Mouse (Mus musculus) embryonic facial prominence, embryonic 12.5 days (tissue): ENCODE measurements at regions not wholly inside any gene's neighbourhood (a gene's known extent, or its start where the extent isn't known, plus 50 kb on each side); places are given as distances from the start of the nearest gene placed in this dataset.

ENCODE experiments used
- ATAC-seq: fragments of 200-750 bp; cut with Nextera tagmentation; 2 replicates; pipeline ENCODE4 v1.8.0; 2017; ENCODE audit not compliant: insufficient number of reproducible peaks, insufficient read depth, low FRiP score, low TSS enrichment
- H3K27ac ChIP-seq: fragments of 300-500 bp; sonication (generic); 2 replicates; pipeline ENCODE4 v1.5.1; 2016; ENCODE audit warnings: mild to moderate bottlenecking
- H3K27me3 ChIP-seq: fragments of 300-500 bp; sonication (generic); 2 replicates; pipeline ENCODE4 v1.6.1; 2016; ENCODE audit warnings: mild to moderate bottlenecking, moderate library complexity
- H3K36me3 ChIP-seq: fragments of 300-500 bp; sonication (generic); 2 replicates; pipeline ENCODE4 v1.6.1; 2016; ENCODE audit warnings: mild to moderate bottlenecking
- H3K4me1 ChIP-seq: fragments of 300-500 bp; sonication (generic); 2 replicates; pipeline ENCODE4 v1.6.1; 2016
- H3K4me2 ChIP-seq: fragments of 300-500 bp; sonication (generic); replicated peaks from 2 replicates; pipeline ENCODE4 v1.6.1; 2016; ENCODE audit warnings: mild to moderate bottlenecking, moderate library complexity
- H3K4me3 ChIP-seq: fragments of 300-500 bp; sonication (generic); 2 replicates; pipeline ENCODE4 v1.5.1; 2016; ENCODE audit warnings: mild to moderate bottlenecking
- H3K9ac ChIP-seq: fragments of 300-500 bp; sonication (generic); 2 replicates; pipeline ENCODE4 v1.6.1; 2016; ENCODE audit warnings: mild to moderate bottlenecking, moderate library complexity
- H3K9me3 ChIP-seq: fragments of 300-500 bp; sonication (generic); 2 replicates; pipeline ENCODE4 v1.6.1; 2016; ENCODE audit warnings: mild to moderate bottlenecking, moderate library complexity
- WGBS: fragments of 180-500 bp; shearing (Covaris S2); methylation state at CpG from one replicate; pipeline ENCODE4 v1.1.7; 2016; 5-methylcytosine and 5-hydroxymethylcytosine counted together

DNA sequence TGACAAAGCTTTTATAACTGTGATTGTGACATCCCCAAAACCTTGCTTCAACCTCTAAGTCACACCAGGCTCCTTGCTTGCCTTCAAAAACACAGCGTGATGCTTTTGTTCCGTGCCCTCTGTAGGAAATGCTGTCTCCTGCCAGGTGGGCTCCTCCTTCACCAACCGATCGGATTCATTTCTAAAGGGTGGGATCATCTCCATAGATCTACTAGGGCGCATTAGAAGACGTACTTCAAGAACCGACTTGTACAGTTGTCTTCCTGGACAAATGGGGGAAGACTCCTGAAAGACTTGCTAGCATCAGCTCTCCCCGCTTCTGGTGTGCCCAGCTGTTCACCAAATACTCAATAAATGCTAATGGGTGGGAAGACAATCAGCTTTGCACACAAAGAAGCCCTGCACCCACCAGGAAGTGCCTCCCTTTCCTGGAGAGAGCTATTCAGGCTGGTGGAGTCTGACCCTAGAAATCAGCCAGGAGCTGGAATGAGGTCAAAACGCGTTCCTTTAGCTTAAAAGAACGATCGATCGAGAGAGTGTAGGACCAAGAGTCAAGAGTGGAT is 53.0 kb downstream of the Hoxa1 start:
- no peak for ATAC-seq
- Histone ChIP-seq H3K4me3 (no peak overlapping the region), H3K36me3 (no peaks in the 10 kb centered on the region), H3K27me3 (no peaks in the 10 kb centered on the region), H3K27ac (no peak overlapping the region), H3K9me3 (no peaks in the 10 kb centered on the region), H3K4me2 (no peak overlapping the region), H3K4me1 (peaks cover 3% of the 10 kb centered on the region; the same call in 1 of the 2 replicates), H3K9ac (no peak overlapping the region)
- WGBS = 44% methylated on average over 13 of the region's 13 CpGs

DNA sequence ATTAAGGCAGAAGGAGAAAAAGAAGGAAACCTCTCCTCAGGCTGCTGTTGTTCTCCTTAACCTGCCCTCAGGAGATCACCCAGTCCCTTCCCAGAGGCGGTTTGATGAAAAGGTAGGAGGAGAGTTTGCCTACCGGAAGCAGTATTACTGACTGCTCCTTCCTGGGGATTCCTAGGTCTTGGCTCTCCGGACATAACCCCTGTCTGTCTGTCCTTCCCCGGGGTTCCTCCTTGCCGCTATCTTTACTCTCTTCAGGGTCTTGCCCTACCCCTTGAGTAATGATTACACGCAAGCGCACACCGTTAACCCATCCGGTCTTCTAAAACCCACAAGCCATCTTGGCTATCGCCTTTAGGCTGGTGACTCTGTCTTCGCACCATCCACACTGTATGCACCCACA is 54.0 kb downstream of the Hoxa1 start:
- H3K4me3 ChIP-seq = no peak overlapping the region
- no peaks in the 10 kb centered on the region for H3K27me3 ChIP-seq
- ATAC-seq = no peak
- no peak overlapping the region for H3K4me2 ChIP-seq
- H3K27ac ChIP-seq = no peak overlapping the region
- no peak overlapping the region for H3K9ac ChIP-seq
- H3K4me1 ChIP-seq = peaks cover 3% of the 10 kb centered on the region; the same call in 1 of the 2 replicates
- no peaks in the 10 kb centered on the region for H3K9me3 ChIP-seq
- no peaks in the 10 kb centered on the region for H3K36me3 ChIP-seq
- WGBS = 89% methylated on average over 11 of the region's 11 CpGs

DNA sequence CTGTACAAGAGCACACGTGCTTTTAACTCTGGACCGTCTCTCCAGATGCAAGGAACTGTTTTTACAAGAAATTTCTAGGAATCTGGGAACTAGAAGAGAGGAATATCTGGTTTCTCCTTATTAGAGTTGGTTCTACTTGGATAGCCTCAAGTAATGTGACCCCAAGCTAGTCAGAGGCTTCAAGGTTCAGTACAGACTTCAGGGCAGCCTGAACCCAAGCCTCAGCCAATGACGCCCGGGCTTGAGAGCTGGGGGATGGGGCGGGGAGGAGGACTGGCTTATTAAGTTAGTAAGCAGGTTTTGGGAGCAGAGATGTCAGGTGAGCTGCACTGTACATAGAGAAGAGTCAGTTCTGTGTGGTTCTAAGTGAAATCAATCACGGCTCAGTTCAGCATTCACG is 54.5 kb downstream of the Hoxa1 start:
- Histone ChIP-seq H3K9me3 (no peaks in the 10 kb centered on the region), H3K4me3 (no peak overlapping the region), H3K4me1 (peaks cover 3% of the 10 kb centered on the region; the same call in 1 of the 2 replicates), H3K9ac (no peak overlapping the region), H3K27ac (no peak overlapping the region), H3K27me3 (no peaks in the 10 kb centered on the region), H3K4me2 (no peak overlapping the region), H3K36me3 (no peaks in the 10 kb centered on the region)
- WGBS = 75% methylated on average over 7 of the region's 7 CpGs
- ATAC-seq = no peak

DNA sequence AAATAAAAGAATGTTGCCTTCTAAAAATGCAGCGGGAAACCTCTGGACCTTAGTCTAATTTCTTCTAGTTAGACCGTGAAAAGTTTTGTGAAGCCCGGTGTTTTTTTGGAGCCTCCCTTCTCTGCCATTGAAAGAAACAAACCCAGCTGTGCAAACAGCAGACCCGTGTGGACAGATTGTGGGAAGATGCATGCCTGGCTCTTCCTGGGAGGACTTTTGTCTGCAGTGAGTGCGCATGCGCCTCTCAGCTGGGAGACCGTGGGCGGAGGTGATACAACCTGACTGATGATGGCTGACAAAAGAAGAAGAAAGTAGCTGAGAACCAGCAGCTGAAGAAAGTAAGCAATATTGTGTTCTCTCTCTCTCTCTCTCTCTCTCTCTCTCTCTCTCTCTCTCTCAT is 55.4 kb downstream of the Hoxa1 start:
- H3K27me3 ChIP-seq = no peaks in the 10 kb centered on the region
- H3K4me2 ChIP-seq = no peak overlapping the region
- H3K9ac ChIP-seq = no peak overlapping the region
- no peak overlapping the region; the same call in 1 of the 2 replicates for H3K27ac ChIP-seq
- WGBS = 50% methylated on average over 8 of the region's 8 CpGs
- no peaks in the 10 kb centered on the region for H3K9me3 ChIP-seq
- H3K4me3 ChIP-seq = no peak overlapping the region
- H3K4me1 ChIP-seq = peaks cover 3% of the 10 kb centered on the region; the same call in 1 of the 2 replicates
- ATAC-seq = no peak
- no peaks in the 10 kb centered on the region for H3K36me3 ChIP-seq

DNA sequence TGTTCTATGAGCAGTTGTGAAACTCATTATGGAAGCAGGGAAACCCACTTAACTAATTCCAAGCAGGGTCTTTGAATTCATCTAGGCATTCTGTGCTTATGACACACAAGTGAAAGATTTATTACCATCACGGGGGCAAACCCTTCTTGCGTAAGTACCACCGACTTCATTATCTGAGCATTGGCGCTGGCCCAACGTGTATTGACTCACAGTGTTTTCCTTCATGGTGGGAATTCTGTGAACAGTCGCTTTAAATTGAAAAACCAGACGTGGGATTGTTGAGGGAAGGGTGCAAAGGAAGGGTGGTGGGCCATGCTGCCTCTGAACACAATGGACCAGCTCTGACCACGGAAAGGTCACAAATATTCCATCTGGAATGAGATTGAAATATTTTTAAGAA is 55.9 kb downstream of the Hoxa1 start:
- 70% methylated on average over 8 of the region's 8 CpGs for WGBS
- ATAC-seq = no peak
- H3K36me3 ChIP-seq = no peaks in the 10 kb centered on the region
- H3K27ac ChIP-seq = no peak overlapping the region
- no peaks in the 10 kb centered on the region for H3K9me3 ChIP-seq
- H3K4me1 ChIP-seq = peaks cover 3% of the 10 kb centered on the region; the same call in 1 of the 2 replicates
- no peak overlapping the region for H3K4me2 ChIP-seq
- H3K4me3 ChIP-seq = no peak overlapping the region
- no peaks in the 10 kb centered on the region for H3K27me3 ChIP-seq
- H3K9ac ChIP-seq = no peak overlapping the region

DNA sequence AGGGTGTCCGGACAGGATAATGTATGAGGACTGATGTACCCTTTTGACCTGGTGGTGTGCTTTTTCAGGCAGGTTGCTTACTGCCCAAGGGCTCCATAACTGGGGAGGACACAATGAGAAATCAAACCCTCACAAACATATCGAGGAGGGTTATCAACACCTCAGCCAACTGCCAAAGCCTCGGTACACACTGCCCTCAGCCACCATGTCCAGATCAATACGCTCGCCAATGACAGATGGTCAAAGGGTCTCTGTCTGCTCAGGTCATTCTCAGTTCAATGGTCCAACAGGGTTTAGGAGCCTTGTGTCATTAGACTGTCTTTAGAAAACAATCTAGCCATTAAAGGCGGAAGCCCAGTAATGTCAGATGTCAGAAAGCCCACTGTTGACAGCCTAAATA is 56.9 kb downstream of the Hoxa1 start:
- H3K9ac ChIP-seq = no peak overlapping the region
- peaks cover 3% of the 10 kb centered on the region; the same call in 1 of the 2 replicates for H3K4me1 ChIP-seq
- no peak overlapping the region for H3K27ac ChIP-seq
- H3K4me3 ChIP-seq = no peak overlapping the region
- ATAC-seq = no peak
- H3K4me2 ChIP-seq = no peak overlapping the region
- H3K9me3 ChIP-seq = no peaks in the 10 kb centered on the region
- no peaks in the 10 kb centered on the region for H3K27me3 ChIP-seq
- H3K36me3 ChIP-seq = no peaks in the 10 kb centered on the region
- WGBS = 78% methylated on average over 6 of the region's 6 CpGs

DNA sequence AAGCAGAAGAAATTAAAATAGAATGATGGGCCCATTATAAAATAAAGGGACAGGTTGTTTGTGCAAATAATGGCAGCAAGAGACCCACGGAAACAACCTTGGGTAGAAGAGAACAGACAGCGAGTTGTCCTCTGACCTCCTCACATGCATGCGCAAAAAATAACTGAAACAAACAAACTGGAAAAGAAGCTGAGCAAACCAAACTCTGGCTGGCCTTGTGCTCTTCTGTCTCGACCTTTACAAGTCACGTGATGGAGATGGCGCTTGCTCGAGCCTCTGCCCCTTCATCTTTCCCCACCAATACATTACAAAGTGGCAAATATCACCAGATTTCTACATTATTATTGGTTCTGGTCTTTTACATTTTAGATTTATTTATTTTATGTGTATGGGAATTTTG is 59.3 kb downstream of the Hoxa1 start:
- H3K4me3 ChIP-seq = no peak overlapping the region
- ATAC-seq = no peak
- H3K4me1 ChIP-seq = peaks cover 6% of the 10 kb centered on the region; the same call in 1 of the 2 replicates
- H3K4me2 ChIP-seq = no peak overlapping the region
- no peaks in the 10 kb centered on the region for H3K27me3 ChIP-seq
- 81% methylated on average over 7 of the region's 7 CpGs for WGBS
- H3K36me3 ChIP-seq = no peaks in the 10 kb centered on the region
- H3K27ac ChIP-seq = no peak overlapping the region
- H3K9ac ChIP-seq = no peak overlapping the region
- no peaks in the 10 kb centered on the region for H3K9me3 ChIP-seq

DNA sequence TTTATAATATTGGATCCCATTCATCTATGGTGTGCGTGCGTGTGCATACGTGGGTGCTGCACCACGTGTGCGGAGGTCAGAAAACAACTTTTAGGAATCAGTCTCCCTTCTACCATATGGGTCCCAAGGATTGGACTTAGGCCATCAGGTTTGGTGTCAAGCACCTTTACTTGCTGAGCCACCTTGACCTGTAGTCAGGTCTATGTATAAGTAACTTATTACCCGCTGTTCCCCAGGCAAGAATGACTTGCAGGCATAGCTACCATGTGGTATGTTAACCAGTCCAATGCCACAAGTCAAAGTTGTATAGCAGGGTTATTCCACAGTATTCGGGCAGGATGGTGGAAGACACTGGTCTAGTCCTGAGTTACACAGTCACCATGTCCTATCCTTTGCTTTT is 62.5 kb downstream of the Hoxa1 start:
- Histone ChIP-seq H3K36me3 (no peaks in the 10 kb centered on the region), H3K27me3 (no peaks in the 10 kb centered on the region), H3K4me2 (no peak overlapping the region), H3K4me3 (no peak overlapping the region), H3K27ac (no peak overlapping the region), H3K4me1 (0 out of 2 replicates have a peak, but pooled peaks cover 3% of the 10 kb centered on the region), H3K9me3 (no peaks in the 10 kb centered on the region), H3K9ac (no peak overlapping the region)
- no peak for ATAC-seq
- WGBS = 96% methylated on average over 7 of the region's 7 CpGs

DNA sequence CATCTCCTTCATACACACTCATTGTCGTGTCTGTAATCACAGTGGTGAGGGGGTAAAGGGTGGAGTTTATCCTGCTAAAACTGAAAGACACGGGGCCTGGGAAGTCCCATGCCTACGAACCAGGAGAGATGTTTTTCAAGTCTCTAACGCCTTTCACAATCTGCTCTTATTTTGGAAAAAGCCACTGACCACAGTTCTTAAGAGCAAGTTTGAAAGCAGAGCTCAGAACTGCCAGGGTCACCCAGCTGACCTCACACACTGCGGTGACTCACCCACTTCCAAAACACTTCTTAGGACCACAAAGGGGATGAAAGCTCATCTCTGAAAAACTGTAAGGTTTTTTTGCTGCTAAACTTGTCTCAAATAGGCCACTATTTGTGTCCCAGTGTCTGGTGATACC is 66.7 kb downstream of the Hoxa1 start:
- Histone ChIP-seq H3K36me3 (no peaks in the 10 kb centered on the region), H3K27ac (no peak overlapping the region), H3K9ac (no peak overlapping the region), H3K9me3 (peaks cover 4% of the 10 kb centered on the region; the same call in 1 of the 2 replicates), H3K27me3 (no peaks in the 10 kb centered on the region), H3K4me2 (no peak overlapping the region), H3K4me3 (no peak overlapping the region), H3K4me1 (0 out of 2 replicates have a peak, but pooled peaks cover 3% of the 10 kb centered on the region)
- 31% methylated on average over 5 of the region's 5 CpGs for WGBS
- no peak for ATAC-seq

DNA sequence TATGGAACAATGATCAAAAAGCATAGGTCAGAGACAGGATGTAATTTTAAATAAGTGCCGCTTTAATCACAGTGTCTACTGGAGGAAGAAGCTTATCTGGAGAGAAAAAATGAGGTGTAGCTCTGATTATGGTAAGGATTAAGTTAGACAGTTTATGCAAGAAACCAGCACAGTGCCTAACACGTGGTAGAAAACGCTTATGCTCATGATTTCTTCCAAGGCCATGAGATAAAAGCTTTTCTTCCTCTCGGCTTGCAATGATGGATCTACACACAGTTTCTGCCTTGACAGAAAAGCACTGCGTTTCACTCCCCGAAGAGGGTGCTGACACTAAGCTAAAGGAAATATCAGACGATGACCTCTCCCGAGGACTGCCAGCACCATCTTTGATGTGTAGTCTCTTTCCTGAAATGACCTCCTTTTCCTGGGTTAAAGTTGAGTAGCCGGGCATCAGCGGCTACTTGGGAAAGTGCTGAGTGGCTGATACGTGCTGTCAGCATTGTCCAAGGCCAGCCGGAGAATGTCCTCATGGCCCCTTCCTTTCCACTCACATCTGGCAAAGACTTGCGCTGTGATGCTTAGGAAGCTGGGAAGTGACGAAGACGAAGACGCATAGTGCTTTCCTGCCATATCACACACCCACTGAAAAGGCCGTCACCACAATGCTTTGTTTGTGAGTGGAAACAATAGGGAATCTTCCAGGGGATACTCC is 72.0 kb downstream of the Hoxa1 start:
- H3K4me1 ChIP-seq = no peaks in the 10 kb centered on the region
- no peak overlapping the region for H3K4me2 ChIP-seq
- no peak overlapping the region for H3K27ac ChIP-seq
- H3K27me3 ChIP-seq = no peaks in the 10 kb centered on the region
- H3K36me3 ChIP-seq = no peaks in the 10 kb centered on the region
- ATAC-seq = no peak
- WGBS = 69% methylated on average over 17 of the region's 17 CpGs
- no peak overlapping the region for H3K9ac ChIP-seq
- H3K9me3 ChIP-seq = peaks cover 4% of the 10 kb centered on the region; the same call in 1 of the 2 replicates
- no peak overlapping the region for H3K4me3 ChIP-seq

DNA sequence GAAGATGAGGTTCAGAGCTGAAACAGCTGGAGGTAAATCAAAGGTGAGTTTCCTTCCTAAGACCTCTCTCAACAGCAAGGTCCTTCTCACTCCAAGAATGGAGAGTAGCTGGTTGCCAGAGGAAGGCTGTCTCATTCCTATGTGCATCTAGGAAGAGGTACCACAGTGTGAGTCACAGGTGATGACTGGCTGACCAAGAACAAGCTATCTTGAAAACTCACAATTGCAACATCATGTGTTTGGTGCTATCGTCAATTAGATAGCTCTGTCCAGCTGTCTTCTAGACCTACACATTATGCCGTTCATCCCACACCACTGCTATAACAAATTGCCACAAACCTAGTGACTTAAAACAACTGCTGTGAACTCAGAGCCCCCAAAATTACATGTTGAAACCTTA is 72.3 kb upstream of the Skap2 start:
- Histone ChIP-seq H3K9me3 (peaks cover 4% of the 10 kb centered on the region; the same call in 1 of the 2 replicates), H3K4me1 (no peaks in the 10 kb centered on the region), H3K4me2 (no peak overlapping the region), H3K36me3 (no peaks in the 10 kb centered on the region), H3K4me3 (no peak overlapping the region), H3K27ac (no peak overlapping the region), H3K27me3 (no peaks in the 10 kb centered on the region), H3K9ac (no peak overlapping the region)
- 91% methylated on average over 2 of the region's 2 CpGs for WGBS
- no peak for ATAC-seq

DNA sequence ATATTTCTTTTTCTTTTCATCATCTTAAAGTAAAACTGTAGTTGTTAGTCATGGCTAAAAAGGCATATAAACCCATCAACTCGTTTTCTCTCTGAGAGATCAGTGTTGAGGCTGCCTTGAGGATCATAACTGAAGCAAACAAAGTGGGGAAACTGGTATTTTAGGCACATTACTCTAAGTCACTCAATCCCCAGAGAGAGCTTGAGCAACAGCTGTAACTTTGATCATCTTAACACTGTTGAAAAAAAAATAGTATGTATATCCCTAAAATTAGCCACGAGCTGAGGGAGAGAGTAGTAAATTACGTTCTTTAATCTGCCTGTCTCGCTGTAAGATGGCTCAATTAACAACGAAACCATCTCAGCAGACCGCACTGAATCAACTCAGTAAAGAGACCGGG is 67.2 kb upstream of the Skap2 start:
- no peaks in the 10 kb centered on the region for H3K27me3 ChIP-seq
- H3K4me2 ChIP-seq = peak overlapping the region; percentile 26; the same call in 1 of the 2 replicates

More for the DNA sequence above, 67.2 kb upstream of the Skap2 start:
- H3K36me3 ChIP-seq = no peaks in the 10 kb centered on the region
- no peak overlapping the region for H3K27ac ChIP-seq
- H3K4me3 ChIP-seq = no peak overlapping the region
- H3K9me3 ChIP-seq = no peaks in the 10 kb centered on the region
- no peaks in the 10 kb centered on the region; the same call in 1 of the 2 replicates for H3K4me1 ChIP-seq
- no peak for ATAC-seq
- 24% methylated on average over 7 of the region's 7 CpGs for whole genome bisulfite sequencing
- no peak overlapping the region for H3K9ac ChIP-seq
